Comparison of ENCODE assay signal across 22 mouse cellular contexts in genomic region chr5:66993076-66993475, GRCm38 (mm10).
DNase-seq lines count a peak whose midpoint lies in the region; ATAC-seq and TF ChIP-seq lines count a peak whose summit lies in the region.
"Had no signal": no experiment of that assay in that cellular context is flagged by ENCODE, and none has a peak within 500 bp of the region (broad histone marks: within the 10 kb centered on the region; RNA-seq: fewer than 3 reads in every experiment).

No protein-coding gene starts in this region.

- H3K4me2 ChIP-seq in hindbrain, embryonic 13.5 days: no peak overlapping the region
- no peak overlapping the region for H3K4me2 ChIP-seq in hindbrain, embryonic 11.5 days (replicated peaks; ENCODE audit: low read depth, low read length)
- H3K4me2 ChIP-seq in embryonic facial prominence, embryonic 11.5 days (ENCODE audit: low read depth, low read length): no peak overlapping the region
- H3K4me2 ChIP-seq: forebrain, embryonic 15.5 days; heart, embryonic 15.5 days; kidney, embryonic 15.5 days; liver, embryonic 15.5 days had no signal

- H3K4me1 ChIP-seq in hindbrain, embryonic 13.5 days (replicated peaks): peaks cover 24% of the 10 kb centered on the region
- no peaks in the 10 kb centered on the region for H3K4me1 ChIP-seq in hindbrain, embryonic 11.5 days (replicated peaks; ENCODE audit: control insufficient read depth, insufficient read depth, low read length)
- H3K4me1 ChIP-seq in embryonic facial prominence, embryonic 11.5 days (ENCODE audit: control insufficient read depth, insufficient read depth, low read length): peaks cover 3% of the 10 kb centered on the region; the same call in 1 of the 2 replicates
- H3K4me1 ChIP-seq in limb, embryonic 10.5 days: peaks cover 58% of the 10 kb centered on the region
- peaks cover 7% of the 10 kb centered on the region for H3K4me1 ChIP-seq in lung, adult 2 months (ENCODE audit: control insufficient read depth, insufficient read depth, low read length)

- TF ChIP-seq POLR2A in brain, embryonic 14.5 days (IDR thresholded peaks at IDR 0.05; ENCODE audit: borderline replicate concordance, extremely low read depth, insufficient read depth, insufficient read length, poor library complexity, severe bottlenecking): no peak
- no peak for TF ChIP-seq POLR2A in lung, adult 2 months (IDR thresholded peaks at IDR 0.05; ENCODE audit: borderline replicate concordance, extremely low read depth, low read depth, low read length)

- H3K27ac ChIP-seq in hindbrain, embryonic 13.5 days: 0 out of 2 replicates have a peak overlapping the region, but pooled peaks have one; percentile 13
- H3K27ac ChIP-seq in hindbrain, embryonic 11.5 days (ENCODE audit: low read depth, low read length): no peak overlapping the region
- H3K27ac ChIP-seq in embryonic facial prominence, embryonic 11.5 days (replicated peaks; ENCODE audit: low read depth, low read length): no peak overlapping the region
- peak overlapping the region; percentile 59 for H3K27ac ChIP-seq in limb, embryonic 10.5 days
- H3K27ac ChIP-seq: forebrain, embryonic 15.5 days; heart, embryonic 15.5 days; kidney, embryonic 15.5 days; liver, embryonic 15.5 days had no signal

- H3K4me3 ChIP-seq in hindbrain, embryonic 13.5 days: no peak overlapping the region
- no peak overlapping the region for H3K4me3 ChIP-seq in hindbrain, embryonic 11.5 days (ENCODE audit: low read depth, low read length)
- no peak overlapping the region for H3K4me3 ChIP-seq in embryonic facial prominence, embryonic 11.5 days (ENCODE audit: low read depth, low read length)
- H3K4me3 ChIP-seq in limb, embryonic 10.5 days: no peak overlapping the region
- no peak overlapping the region for H3K4me3 ChIP-seq in lung, adult 2 months (replicated peaks; ENCODE audit: extremely low read depth, low read depth, low read length)
- H3K4me3 ChIP-seq: forebrain, embryonic 15.5 days; heart, embryonic 15.5 days; kidney, embryonic 15.5 days; liver, embryonic 15.5 days had no signal

- no peaks in the 10 kb centered on the region for H3K36me3 ChIP-seq in hindbrain, embryonic 13.5 days
- H3K36me3 ChIP-seq in hindbrain, embryonic 11.5 days (ENCODE audit: control insufficient read depth, insufficient read depth, low read length): no peaks in the 10 kb centered on the region
- H3K36me3 ChIP-seq in embryonic facial prominence, embryonic 11.5 days (replicated peaks; ENCODE audit: control insufficient read depth, insufficient read depth, low read depth, low read length): no peaks in the 10 kb centered on the region
- H3K36me3 ChIP-seq in limb, embryonic 10.5 days: peaks cover 4% of the 10 kb centered on the region
- H3K36me3 ChIP-seq: forebrain, embryonic 15.5 days; heart, embryonic 15.5 days; kidney, embryonic 15.5 days; liver, embryonic 15.5 days had no signal

- no peak for ATAC-seq in hindbrain, embryonic 13.5 days (ENCODE audit: low FRiP score)
- no peak for ATAC-seq in hindbrain, embryonic 11.5 days (ENCODE audit: low FRiP score)
- ATAC-seq in embryonic facial prominence, embryonic 11.5 days (replicated peaks; ENCODE audit: insufficient number of reproducible peaks, low FRiP score, low TSS enrichment, low read depth): peak; percentile 61; the same call in 1 of the 2 replicates
- ATAC-seq: activated CD4-positive, CD25-positive, alpha-beta regulatory T cell, adult 4 months; forebrain, embryonic 15.5 days had no signal

- 43% methylated on average over 11 of the region's 11 CpGs for WGBS in hindbrain, embryonic 13.5 days
- 67% methylated on average over 11 of the region's 11 CpGs for WGBS in hindbrain, embryonic 11.5 days
- WGBS in embryonic facial prominence, embryonic 11.5 days: 36% methylated on average over 11 of the region's 11 CpGs
- WGBS in limb, embryonic 10.5 days: 36% methylated on average over 11 of the region's 11 CpGs
- 75% methylated on average over 11 of the region's 11 CpGs for WGBS in lung, adult 2 months

- no peak for DNase-seq in hindbrain, embryonic 11.5 days (ENCODE audit: low spot score)
- DNase-seq in brain, embryonic 14.5 days (ENCODE audit: low read depth): peak; percentile 53
- peak; percentile 67 for DNase-seq in embryonic facial prominence, embryonic 11.5 days (ENCODE audit: low spot score)
- peak; percentile 51 for DNase-seq in limb, embryonic 10.5 days (ENCODE audit: low spot score)
- DNase-seq in lung, adult 2 months: no peak
- no peak for DNase-seq in right cerebral cortex, adult 18-20 months
- DNase-seq: adrenal gland, adult 8-10 months; cerebellum, adult 2 months; cerebellum, postnatal 25 days; gastrocnemius, postnatal 25 days; heart, postnatal 36 days; kidney, adult 11 months; kidney, postnatal 36 days; layer of hippocampus, postnatal 36 days; lung, postnatal 4 days; thymus, postnatal 25 days had no signal

- H3K9ac ChIP-seq in hindbrain, embryonic 13.5 days: no peak overlapping the region
- H3K9ac ChIP-seq in hindbrain, embryonic 11.5 days (ENCODE audit: low read depth, low read length): no peak overlapping the region
- H3K9ac ChIP-seq in embryonic facial prominence, embryonic 11.5 days (replicated peaks; ENCODE audit: low read length): no peak overlapping the region
- H3K9ac ChIP-seq: forebrain, embryonic 15.5 days; heart, embryonic 15.5 days; kidney, embryonic 15.5 days; liver, embryonic 15.5 days had no signal

- TF ChIP-seq CTCF in brain, embryonic 14.5 days (IDR thresholded peaks at IDR 0.05; ENCODE audit: borderline replicate concordance, extremely low read depth, insufficient read depth, insufficient read length): no peak
- TF ChIP-seq CTCF in lung, adult 2 months (IDR thresholded peaks at IDR 0.05; ENCODE audit: insufficient read depth, low read length): no peak

- H3K27me3 ChIP-seq in hindbrain, embryonic 13.5 days: no peaks in the 10 kb centered on the region
- no peaks in the 10 kb centered on the region for H3K27me3 ChIP-seq in hindbrain, embryonic 11.5 days (ENCODE audit: control insufficient read depth, insufficient read depth, low read length)
- H3K27me3 ChIP-seq in embryonic facial prominence, embryonic 11.5 days (ENCODE audit: control insufficient read depth, insufficient read depth, low read length): no peaks in the 10 kb centered on the region
- peaks cover 6% of the 10 kb centered on the region for H3K27me3 ChIP-seq in limb, embryonic 10.5 days (ENCODE audit: low read depth, poor library complexity, severe bottlenecking)
- H3K27me3 ChIP-seq: forebrain, embryonic 15.5 days; kidney, embryonic 15.5 days had no signal

- no peaks in the 10 kb centered on the region for H3K9me3 ChIP-seq in hindbrain, embryonic 13.5 days
- H3K9me3 ChIP-seq in hindbrain, embryonic 11.5 days (ENCODE audit: control insufficient read depth, low read length): no peaks in the 10 kb centered on the region
- no peaks in the 10 kb centered on the region for H3K9me3 ChIP-seq in embryonic facial prominence, embryonic 11.5 days (replicated peaks; ENCODE audit: control insufficient read depth, low read length)
- no peaks in the 10 kb centered on the region for H3K9me3 ChIP-seq in limb, embryonic 10.5 days (replicated peaks)
- H3K9me3 ChIP-seq: forebrain, embryonic 15.5 days; heart, embryonic 15.5 days; kidney, embryonic 15.5 days; liver, embryonic 15.5 days had no signal

Comparison
In these comparisons a context has a peak if more than half of its experiments do, and no peak if none do; other contexts are left out.
1. H3K27ac ChIP-seq: peak in hindbrain, embryonic 13.5 days (single experiment) and limb, embryonic 10.5 days (single experiment); none in hindbrain, embryonic 11.5 days (single experiment) and embryonic facial prominence, embryonic 11.5 days (single experiment).
2. DNase-seq: peak in brain, embryonic 14.5 days (single experiment), embryonic facial prominence, embryonic 11.5 days (single experiment) and limb, embryonic 10.5 days (single experiment); none in hindbrain, embryonic 11.5 days (single experiment), lung, adult 2 months (single experiment) and right cerebral cortex, adult 18-20 months (single experiment).